Mouse (Mus musculus) kidney, postnatal 0 days (tissue): ENCODE data around the gene Rexo2. TPM values are rescaled to one million over a fixed set of nuclear protein-coding genes. Genes with fewer than 3 reads are reported as not detected.

Experiments
- ATAC-seq: fragments of 200-750 bp; cut with Nextera tagmentation; replicated peaks from 2 replicates; pipeline ENCODE4 v1.8.0; 2017; ENCODE audit warnings: low read depth, moderate number of reproducible peaks, moderate TSS enrichment, moderate library complexity; ENCODE audit not compliant: low FRiP score
- DNase-seq: peaks from one replicate; pipeline ENCODE4 v3.0.0-alpha.2; 2016; ENCODE audit warnings: low spot score
- H3K27ac ChIP-seq: fragments of 300-500 bp; sonication (generic); 2 replicates; pipeline ENCODE4 v1.5.1; 2014; ENCODE audit warnings: mild to moderate bottlenecking
- H3K27me3 ChIP-seq: fragments of 300-500 bp; sonication (generic); 2 replicates; pipeline ENCODE4 v1.6.1; 2014; ENCODE audit warnings: low read length, mixed read lengths; ENCODE audit not compliant: insufficient read depth
- H3K36me3 ChIP-seq: fragments of 300-500 bp; sonication (generic); 2 replicates; pipeline ENCODE4 v1.6.1; 2014; ENCODE audit warnings: low read length, mixed read lengths; ENCODE audit not compliant: insufficient read depth
- H3K4me1 ChIP-seq: fragments of 300-500 bp; sonication (generic); replicated peaks from 2 replicates; pipeline ENCODE4 v1.6.1; 2014; ENCODE audit warnings: antibody characterized with exemption, low read length, mixed read lengths; ENCODE audit not compliant: insufficient read depth
- H3K4me2 ChIP-seq: fragments of 300-500 bp; sonication (generic); 2 replicates; pipeline ENCODE4 v1.6.1; 2014; ENCODE audit warnings: mild to moderate bottlenecking, low read length, moderate library complexity, mixed read lengths
- H3K4me3 ChIP-seq: fragments of 300-500 bp; sonication (generic); replicated peaks from 2 replicates; pipeline ENCODE4 v1.5.1; 2014; ENCODE audit warnings: low read depth, low read length
- H3K9ac ChIP-seq: fragments of 300-500 bp; sonication (generic); 2 replicates; pipeline ENCODE4 v1.6.1; 2014; ENCODE audit warnings: low read depth, low read length
- H3K9me3 ChIP-seq: fragments of 300-500 bp; sonication (generic); replicated peaks from 2 replicates; pipeline ENCODE4 v1.6.1; 2016; ENCODE audit warnings: low read length, inconsistent platforms, mixed read lengths
- CTCF ChIP-seq: IDR thresholded peaks from 2 replicates; pipeline ENCODE4 v1.5.1; 2016; ENCODE audit warnings: antibody characterized with exemption, low read depth, mild to moderate bottlenecking, moderate library complexity
- WGBS: fragments of 180-500 bp; shearing (Covaris S2); extraction: QIAGEN DNeasy Blood & Tissue Kit; methylation state at CpG from one replicate; pipeline ENCODE4 v1.1.7; 2014; 5-methylcytosine and 5-hydroxymethylcytosine counted together
- polyA plus RNA-seq: library from polyadenylated mRNA; unstranded; fragments of >200 nt; fragmentation: Nextera tagmentation; extraction: Ambion mirVana; gene quantifications from 2 replicates; pipeline ENCODE4 v1.2.1, GENCODE M21; 2015

Rexo2 gene
- polyA plus RNA-seq, 1 experiment from 2014 or later: 117 TPM

DNA sequence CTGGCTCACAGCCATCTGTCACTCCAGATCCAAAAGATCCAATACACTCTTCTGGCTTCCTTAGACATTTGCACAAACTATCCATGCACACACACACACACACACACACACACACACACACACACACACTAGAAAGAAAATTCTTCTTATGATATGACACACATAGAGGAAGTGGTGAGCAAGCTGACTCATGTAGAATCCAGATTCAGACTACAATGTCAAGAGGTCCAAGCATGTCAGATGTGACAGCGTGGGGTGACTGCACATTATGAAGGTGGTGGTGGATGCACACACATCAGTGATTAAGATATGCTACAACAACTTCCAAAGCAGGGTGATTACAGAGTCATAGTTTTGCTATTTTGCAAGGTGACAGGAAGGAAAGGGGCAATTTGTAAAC lies 36.5 kb downstream of the Rexo2 start:
- DNase-seq: no peak
- no peak overlapping the region for H3K4me2 ChIP-seq
- no peak for TF ChIP-seq CTCF

DNA sequence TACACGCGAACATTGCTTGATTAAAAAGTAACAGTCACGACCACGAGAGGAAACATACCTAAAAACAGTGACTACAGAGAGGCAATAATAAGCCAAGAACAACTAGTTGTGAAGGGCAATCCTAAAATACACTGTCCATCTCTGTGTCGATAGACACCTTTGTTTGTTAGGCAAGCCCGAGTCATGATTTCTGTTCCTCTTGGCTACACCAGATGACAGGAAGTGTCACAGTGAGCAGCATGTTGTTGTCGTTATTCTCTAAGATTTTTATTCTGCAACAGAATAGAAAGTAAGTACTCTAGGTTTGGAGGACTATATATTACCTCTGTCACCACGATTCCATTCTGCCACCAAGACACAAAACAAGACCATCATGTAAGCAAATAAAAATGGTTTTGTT lies 48.0 kb downstream of the Rexo2 start:
- no peaks in the 10 kb centered on the region for H3K4me1 ChIP-seq
- no peak overlapping the region for H3K9ac ChIP-seq
- H3K36me3 ChIP-seq: no peaks in the 10 kb centered on the region
- H3K4me2 ChIP-seq: no peak overlapping the region
- no peak overlapping the region for H3K27ac ChIP-seq
- no peak for TF ChIP-seq CTCF
- WGBS: 73% methylated on average over 8 of the region's 8 CpGs
- H3K9me3 ChIP-seq: no peaks in the 10 kb centered on the region
- H3K4me3 ChIP-seq: no peak overlapping the region
- no peaks in the 10 kb centered on the region for H3K27me3 ChIP-seq
- DNase-seq (no peak), ATAC-seq (no peak)

More for the DNA sequence above, 36.5 kb downstream of the Rexo2 start:
- 75% methylated on average over 1 of the region's 1 CpGs for WGBS
- H3K9ac ChIP-seq: no peak overlapping the region
- H3K27ac ChIP-seq: no peak overlapping the region
- H3K27me3 ChIP-seq: no peaks in the 10 kb centered on the region
- H3K9me3 ChIP-seq: no peaks in the 10 kb centered on the region
- H3K4me3 ChIP-seq: no peak overlapping the region
- H3K36me3 ChIP-seq: no peaks in the 10 kb centered on the region
- no peak for ATAC-seq
- H3K4me1 ChIP-seq: no peaks in the 10 kb centered on the region

DNA sequence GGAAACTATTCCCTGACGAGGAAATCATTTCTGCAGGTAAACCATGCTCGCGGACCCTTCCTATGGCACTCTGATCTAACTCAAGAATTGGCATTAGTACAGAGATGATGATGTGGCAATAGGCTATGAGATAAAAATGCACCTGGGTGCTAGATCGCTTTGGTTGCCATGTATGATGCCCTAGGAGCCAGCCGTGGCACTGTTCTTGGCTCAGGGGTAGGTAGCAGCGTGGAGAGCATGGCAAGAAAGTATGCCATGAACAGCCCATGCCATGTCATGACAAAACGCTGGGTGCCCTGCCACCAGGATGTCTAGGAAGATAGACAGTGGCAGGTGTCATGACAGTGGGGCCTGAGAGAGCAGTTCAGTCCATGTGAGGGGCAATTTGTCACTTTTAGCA lies 53.2 kb downstream of the Rexo2 start:
- Histone ChIP-seq H3K4me2 (no peak overlapping the region), H3K9me3 (no peaks in the 10 kb centered on the region), H3K27me3 (no peaks in the 10 kb centered on the region), H3K4me1 (no peaks in the 10 kb centered on the region), H3K27ac (no peak overlapping the region), H3K9ac (no peak overlapping the region), H3K4me3 (no peak overlapping the region), H3K36me3 (no peaks in the 10 kb centered on the region)
- DNase-seq (no peak), ATAC-seq (no peak)
- WGBS: 87% methylated on average over 7 of the region's 7 CpGs
- no peak for TF ChIP-seq CTCF

DNA sequence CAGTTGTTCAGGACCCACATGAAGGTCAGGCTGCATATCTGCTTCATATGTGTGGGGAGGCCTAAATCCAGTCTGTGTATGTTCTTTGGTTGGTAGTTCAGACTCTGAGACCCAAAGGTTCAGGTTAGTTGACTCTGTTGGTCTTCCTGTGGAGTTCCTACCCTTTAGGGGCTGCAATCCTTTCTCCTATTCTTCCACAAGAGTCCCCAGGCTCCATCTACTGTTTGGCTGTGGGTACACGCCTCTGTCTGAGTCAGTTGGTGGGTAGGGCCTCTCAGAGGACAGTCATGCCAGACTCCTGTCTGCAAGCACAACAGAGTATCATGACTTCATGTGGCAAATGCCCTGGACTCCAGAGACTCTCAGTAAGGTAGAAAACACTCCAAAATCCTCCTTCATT lies 57.2 kb downstream of the Rexo2 start:
- no peak overlapping the region for H3K4me3 ChIP-seq
- H3K4me1 ChIP-seq: no peaks in the 10 kb centered on the region
- H3K9me3 ChIP-seq: no peaks in the 10 kb centered on the region
- no peak overlapping the region for H3K4me2 ChIP-seq
- DNase-seq (no peak), ATAC-seq (no peak)
- H3K36me3 ChIP-seq: no peaks in the 10 kb centered on the region
- H3K27ac ChIP-seq: no peak overlapping the region
- 44% methylated on average over 1 of the region's 1 CpGs for WGBS
- peak; percentile 24; the same call in 1 of the 2 replicates for TF ChIP-seq CTCF
- no peak overlapping the region for H3K9ac ChIP-seq
- no peaks in the 10 kb centered on the region for H3K27me3 ChIP-seq

DNA sequence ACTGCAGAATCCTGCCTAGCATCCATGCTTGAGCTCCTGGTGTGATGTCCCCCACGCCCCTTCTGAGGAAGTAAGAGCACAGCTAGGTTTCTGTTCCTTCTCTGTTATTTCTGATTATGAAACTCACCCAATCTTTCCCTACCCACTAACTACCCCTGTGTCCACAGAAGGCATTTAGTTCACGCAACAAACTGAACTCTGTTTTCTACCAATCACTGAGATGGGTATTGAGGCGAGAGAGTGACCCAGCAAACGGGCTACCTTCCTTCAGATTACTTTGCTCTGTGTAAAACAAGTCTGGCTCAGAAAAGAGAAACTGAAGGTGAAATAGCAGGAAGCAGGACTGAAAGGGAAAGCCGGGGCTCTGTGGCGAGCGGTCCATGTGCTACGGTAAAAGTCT lies 58.0 kb downstream of the Rexo2 start:
- Histone ChIP-seq H3K9ac (no peak overlapping the region), H3K4me2 (no peak overlapping the region), H3K27ac (no peak overlapping the region), H3K4me3 (no peak overlapping the region), H3K4me1 (no peaks in the 10 kb centered on the region), H3K27me3 (no peaks in the 10 kb centered on the region), H3K36me3 (no peaks in the 10 kb centered on the region), H3K9me3 (no peaks in the 10 kb centered on the region)
- TF ChIP-seq CTCF: no peak
- ATAC-seq (no peak), DNase-seq (no peak)
- 83% methylated on average over 8 of the region's 8 CpGs for WGBS

DNA sequence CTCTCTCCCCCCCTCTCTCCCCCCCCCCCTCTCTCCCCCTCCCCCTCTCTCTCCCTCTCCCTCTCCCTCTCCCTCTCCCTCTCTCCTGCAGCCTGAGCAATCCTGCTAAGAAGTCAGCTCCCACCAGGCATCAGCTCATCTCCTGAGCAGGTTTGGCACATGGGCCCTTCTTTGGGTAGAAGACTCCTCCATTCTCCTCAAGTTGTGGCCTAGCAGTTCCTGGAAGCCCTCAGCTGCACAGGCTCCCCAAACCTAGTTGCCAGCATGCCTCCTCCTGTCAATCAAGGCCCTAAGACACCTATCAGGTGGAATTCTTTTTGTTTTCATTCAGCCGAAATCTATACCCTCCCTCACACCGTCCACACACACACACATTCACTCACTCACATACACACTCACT lies 58.9 kb downstream of the Rexo2 start:
- DNase-seq (no peak), ATAC-seq (no peak)
- 74% methylated on average over 2 of the region's 2 CpGs for WGBS
- H3K4me3 ChIP-seq: no peak overlapping the region
- H3K36me3 ChIP-seq: no peaks in the 10 kb centered on the region
- no peak for TF ChIP-seq CTCF
- H3K27ac ChIP-seq: no peak overlapping the region
- no peaks in the 10 kb centered on the region for H3K9me3 ChIP-seq
- H3K27me3 ChIP-seq: no peaks in the 10 kb centered on the region
- no peaks in the 10 kb centered on the region for H3K4me1 ChIP-seq
- no peak overlapping the region for H3K4me2 ChIP-seq
- no peak overlapping the region for H3K9ac ChIP-seq

DNA sequence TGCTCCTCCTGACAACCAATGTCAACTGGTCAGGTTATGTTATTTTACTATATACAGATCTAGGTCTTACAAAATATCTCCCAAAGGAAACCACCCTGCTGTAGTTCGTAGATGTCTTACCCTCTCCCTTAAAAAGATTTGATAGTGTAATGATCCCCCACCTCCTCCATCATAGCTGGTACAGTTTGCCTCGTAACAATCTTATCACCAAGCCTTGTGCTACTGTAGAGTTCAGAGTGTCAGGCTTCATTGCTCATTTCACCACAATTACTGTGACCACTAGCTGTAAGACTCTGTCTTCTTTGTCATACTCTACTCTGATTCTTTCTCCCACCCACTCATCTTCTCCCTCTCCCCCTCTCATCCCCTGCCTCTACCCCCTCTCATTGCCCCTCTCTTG lies 59.4 kb downstream of the Rexo2 start:
- no peaks in the 10 kb centered on the region for H3K27me3 ChIP-seq
- TF ChIP-seq CTCF: no peak
- no peaks in the 10 kb centered on the region for H3K9me3 ChIP-seq
- no peak overlapping the region for H3K4me2 ChIP-seq
- H3K27ac ChIP-seq: no peak overlapping the region
- no peak overlapping the region for H3K9ac ChIP-seq
- no peaks in the 10 kb centered on the region for H3K4me1 ChIP-seq
- WGBS: 57% methylated on average over 2 of the region's 2 CpGs
- no peak for DNase-seq
- no peak for ATAC-seq
- no peak overlapping the region for H3K4me3 ChIP-seq
- H3K36me3 ChIP-seq: no peaks in the 10 kb centered on the region
